Mouse (Mus musculus) E14TG2a.4 (cell line): ENCODE measurements around the gene Katnal1.

Experiments used
- CTCF ChIP-seq: conservative IDR thresholded peaks from 2 replicates; pipeline ENCODE4 v1.5.1; 2014; ENCODE audit warnings: low read length
- NANOG ChIP-seq: IDR thresholded peaks from 2 replicates; pipeline ENCODE4 v1.6.1; 2014; ENCODE audit warnings: borderline replicate concordance, low read length, mixed read lengths
- POU5F1 ChIP-seq: IDR thresholded peaks from 2 replicates; pipeline ENCODE4 v1.6.1; 2014; ENCODE audit warnings: low read length, borderline replicate concordance

DNA sequence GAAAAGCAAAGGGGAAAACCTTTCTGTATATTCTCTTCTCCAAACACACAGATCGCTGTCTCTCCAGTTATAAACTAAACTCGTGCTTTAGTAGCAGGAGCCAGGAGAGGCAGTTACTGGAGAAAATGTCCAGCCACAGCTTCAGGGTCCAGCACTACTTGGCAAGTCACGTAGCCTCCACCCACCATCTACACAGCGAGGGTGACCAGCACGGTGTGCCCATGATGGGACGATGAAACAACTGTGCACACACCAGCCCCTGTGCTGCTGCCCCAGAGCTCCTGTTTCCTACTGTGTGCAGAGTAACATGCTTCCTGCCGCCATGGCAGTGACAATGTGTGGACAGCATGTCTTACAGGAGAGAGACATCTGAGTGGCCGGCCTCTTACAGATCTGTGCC is 56.0 kb downstream of the Katnal1 start:
- TF ChIP-seq CTCF: no peak
- TF ChIP-seq NANOG: no peak
- no peak for TF ChIP-seq POU5F1
